Mouse (Mus musculus) brain, embryonic 14.5 days (tissue): ENCODE measurements around the gene Hs3st6.

Experiments
- CTCF ChIP-seq: fragments of 200-500 bp; IDR thresholded peaks from 2 replicates; pipeline ENCODE4 v1.5.1; 2012; ENCODE audit warnings: inconsistent platforms, mild to moderate bottlenecking, moderate library complexity, borderline replicate concordance; ENCODE audit not compliant: insufficient read depth, insufficient read length; ENCODE audit errors: extremely low read depth
- POLR2A ChIP-seq: fragments of 200-500 bp; IDR thresholded peaks from 2 replicates; pipeline ENCODE4 v1.6.1; 2012; ENCODE audit warnings: mild to moderate bottlenecking, inconsistent platforms, borderline replicate concordance; ENCODE audit not compliant: poor library complexity, insufficient read depth, insufficient read length, severe bottlenecking; ENCODE audit errors: extremely low read depth

- TF ChIP-seq CTCF (no peak), POLR2A (no peak)
Measured at GRCm38 (mm10) chr17:24751528-24751927, 1.3 kb upstream of the Hs3st6 start.
